Mouse (Mus musculus) heart, postnatal 0 days (tissue): Measurements from ENCODE around the gene Mapk8.

Source experiments
- CTCF ChIP-seq: IDR thresholded peaks from 2 replicates; pipeline ENCODE4 v1.5.1; 2016; ENCODE audit warnings: antibody characterized with exemption, control low read depth, low read depth
- EP300 ChIP-seq: IDR thresholded peaks from 2 replicates; pipeline ENCODE4 v1.6.1; 2016; ENCODE audit warnings: antibody characterized with exemption, low read depth

GRCm38 (mm10) chr14:33495226-33495625 is 48.3 kb upstream of the Mapk8 start:
- TF ChIP-seq CTCF = no peak
- TF ChIP-seq EP300 = no peak
